Mouse (Mus musculus) natural killer cell, adult 2 months (primary cell): ENCODE measurements around the gene Spaca1.
"Not testable (repeated sequence)": the region's sequence is repeated elsewhere in the genome, so short reads cannot be mapped to it uniquely, and the experiment has no call there.

ENCODE experiments used
- DNase-seq, 2 experiments: peaks; one replicate each; pipeline ENCODE4 v3.0.0; 2022; ENCODE audit warnings: low spot score in 2 of 2

Spaca1 gene

DNA sequence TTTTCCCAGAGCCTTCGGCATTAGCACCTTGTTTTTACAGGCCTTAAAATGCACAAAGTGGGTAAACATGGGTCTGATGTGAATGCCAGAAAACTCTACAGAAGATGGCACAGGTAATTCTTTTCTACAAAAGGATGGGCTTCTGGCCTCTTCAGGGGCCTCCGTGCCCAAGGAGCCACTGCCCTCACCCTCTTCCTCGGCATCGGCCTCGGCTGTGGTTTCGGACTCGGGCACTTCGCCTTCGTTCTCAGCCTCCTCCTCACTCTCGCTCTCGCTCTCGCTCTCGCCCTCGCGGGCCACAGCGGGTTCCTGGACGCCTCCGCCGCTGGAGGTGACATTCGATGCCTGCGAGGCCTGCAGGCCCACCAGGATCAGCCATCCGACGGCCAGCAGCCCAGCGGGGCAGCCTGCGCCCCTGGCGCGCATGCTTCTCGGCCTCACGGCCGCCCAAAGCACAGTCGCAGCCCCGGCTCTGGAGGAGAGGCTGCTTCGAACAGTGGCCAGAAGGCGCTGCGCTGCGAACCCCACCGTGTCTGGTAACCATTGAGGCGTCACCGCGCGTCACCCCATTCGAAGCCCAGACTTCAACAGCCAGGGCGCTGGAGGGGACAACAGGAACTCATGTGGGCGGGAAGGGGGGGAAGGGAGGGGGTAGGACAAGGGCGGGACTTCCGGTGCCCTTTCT lies at the start of gene Spaca1:
TSS of gene Spaca1 (minus strand) at position 621 of the 685 bp plus-strand sequence.
- no peak for DNase-seq

DNA sequence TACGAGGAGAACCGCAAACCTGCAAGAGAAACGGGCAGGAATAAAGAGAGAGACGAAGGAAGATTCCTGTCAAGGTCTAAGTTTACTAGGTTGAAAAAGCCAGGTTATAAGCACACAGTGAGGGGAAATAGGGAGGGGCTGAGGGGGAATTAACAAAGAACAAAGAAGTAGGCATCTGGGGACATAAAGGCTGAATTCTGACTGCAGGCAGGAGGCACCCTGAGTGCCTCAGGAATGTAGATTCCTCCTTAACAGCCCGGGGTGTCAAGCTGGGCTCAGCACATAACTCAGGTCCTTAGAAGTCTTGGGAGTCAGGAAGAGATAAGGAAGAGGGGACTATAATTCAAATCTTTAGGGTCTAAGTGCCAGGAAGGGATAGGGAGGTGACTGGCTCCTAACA lies 37.3 kb upstream of the Spaca1 start:
- DNase-seq, result not testable (repeated sequence)

DNA sequence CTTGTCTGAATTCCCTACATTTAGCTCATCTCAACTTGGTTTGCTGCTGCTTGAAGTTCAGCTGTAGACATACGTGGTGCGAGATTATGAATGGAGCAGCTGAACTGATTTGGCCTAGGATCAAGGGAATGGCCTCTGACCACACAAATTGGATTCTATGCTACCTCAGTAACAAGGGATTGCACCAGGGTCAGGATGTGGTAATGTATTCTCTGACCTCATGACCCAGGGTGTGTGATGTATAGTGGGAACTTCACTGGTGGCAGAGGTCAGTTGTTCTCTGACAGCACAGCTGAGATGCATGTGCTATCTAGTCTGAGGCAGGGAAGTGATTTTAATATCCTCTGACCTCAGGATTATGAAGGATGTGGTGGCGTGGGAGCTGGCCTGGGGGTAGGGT lies 31.1 kb upstream of the Spaca1 start:
- DNase-seq, result no peak

- DNase-seq, result no peak
Observed at GRCm38 (mm10) chr4:34069002-34069401, 19.0 kb upstream of the Spaca1 start.

DNA sequence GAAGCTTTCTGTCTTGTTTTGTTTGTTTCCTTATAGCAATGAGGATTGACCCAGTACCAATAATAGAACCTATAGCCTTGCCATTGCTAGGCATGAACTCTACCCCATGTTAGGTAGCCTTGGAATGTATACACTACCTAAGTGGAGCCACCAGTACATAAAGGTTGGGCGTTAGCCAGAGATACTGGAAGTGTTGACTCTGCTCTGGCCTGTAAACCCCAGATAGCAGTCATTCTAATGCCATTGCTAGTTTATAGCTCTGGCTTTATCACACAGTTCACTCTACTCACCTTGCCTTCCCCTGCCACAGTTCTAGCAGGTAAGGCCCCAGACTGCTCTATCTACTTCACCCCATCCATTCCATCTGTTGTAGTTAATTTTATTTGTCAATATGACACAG lies 8.3 kb upstream of the Spaca1 start:
- DNase-seq, result no peak

DNA sequence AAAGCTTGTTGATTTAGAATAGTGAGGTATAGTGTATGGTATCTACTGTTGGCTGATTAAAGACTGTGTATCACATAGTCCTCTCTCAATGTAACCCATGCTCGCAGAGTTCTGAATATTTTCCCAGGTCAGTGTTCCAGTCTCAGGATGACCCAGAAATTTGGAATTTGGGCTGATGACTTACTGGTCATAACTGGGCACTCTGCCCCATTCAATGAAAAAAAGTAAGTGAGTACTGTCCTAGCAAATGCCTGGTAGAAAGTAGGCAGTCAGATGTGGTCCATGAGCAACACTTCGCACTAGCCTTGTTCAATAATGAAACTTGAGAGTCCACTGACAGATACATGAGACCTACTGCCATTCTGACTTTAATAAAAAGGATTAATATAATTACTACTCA lies 23.2 kb downstream of the Spaca1 start:
- no peak for DNase-seq

DNA sequence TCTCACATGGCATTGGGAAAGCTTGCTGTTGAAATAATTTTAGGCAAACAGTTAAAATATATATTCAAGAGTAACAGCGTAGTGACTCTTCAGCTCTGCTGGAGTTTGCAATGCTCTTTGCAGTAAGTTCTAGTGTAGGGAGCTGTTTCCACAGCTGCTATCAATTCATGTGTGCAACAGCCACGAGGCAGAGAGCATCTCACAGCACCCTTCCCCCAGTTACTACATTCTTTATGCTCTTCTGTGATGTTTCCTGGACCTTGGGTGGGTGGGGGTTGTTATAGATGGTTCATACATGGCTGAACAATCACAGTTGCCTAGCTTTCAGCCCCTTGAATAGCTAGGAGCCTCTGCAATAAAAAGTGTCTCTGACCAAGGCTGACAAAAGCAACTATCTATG lies 28.5 kb downstream of the Spaca1 start:
- no peak for DNase-seq

DNA sequence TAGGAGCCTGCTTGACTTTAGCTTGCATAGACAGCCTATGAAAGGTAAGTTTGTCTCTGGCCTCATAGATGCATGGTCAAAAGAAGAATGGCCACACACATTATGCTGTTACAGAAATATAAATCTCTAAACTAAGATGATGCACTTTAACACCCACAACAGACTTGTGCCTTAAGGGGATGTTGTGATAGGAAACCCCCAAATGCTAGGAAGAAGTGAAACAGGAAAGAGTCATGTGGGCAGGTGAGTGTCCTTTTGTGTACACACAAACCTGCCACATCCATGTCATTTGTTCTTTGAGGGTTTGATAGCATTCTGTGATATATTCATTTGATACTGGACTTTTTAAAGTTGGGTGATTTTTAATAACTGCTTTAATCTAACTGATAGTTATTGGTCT lies 53.6 kb downstream of the Spaca1 start:
- no peak for DNase-seq

- DNase-seq, result no peak
Observed at GRCm38 (mm10) chr4:33992687-33993086, 57.3 kb downstream of the Spaca1 start.

DNA sequence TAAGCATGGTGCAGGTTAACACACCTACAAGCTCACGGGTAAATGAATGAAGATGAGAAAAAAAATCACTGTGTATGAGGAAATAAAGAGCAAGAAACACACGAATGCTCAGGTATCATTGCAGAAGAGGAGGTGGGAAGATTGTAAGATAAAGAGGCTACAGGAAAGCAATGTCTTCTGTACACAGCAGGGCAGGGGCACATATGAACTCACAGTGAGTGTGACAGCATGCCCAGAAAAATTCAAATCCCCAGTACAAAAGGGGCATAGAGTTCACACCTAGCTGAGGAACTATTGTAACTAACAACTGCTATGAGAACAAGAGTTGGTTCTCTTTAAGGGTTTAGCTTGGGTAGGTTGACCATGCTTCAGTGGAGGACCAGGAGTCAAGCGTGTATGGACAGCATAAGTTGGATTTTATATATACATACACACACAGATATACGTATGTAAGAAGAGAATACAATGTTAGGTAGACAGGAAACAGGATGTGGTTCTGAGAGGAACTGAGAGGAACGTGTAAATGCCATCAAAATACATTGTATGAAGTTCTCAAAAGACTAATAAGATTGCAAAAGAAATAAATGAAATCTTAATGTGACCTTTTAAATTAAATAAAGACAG lies 61.4 kb downstream of the Spaca1 start:
- DNase-seq, result peak in 1 of 2 experiments; percentile 5
